Mouse (Mus musculus) liver, embryonic 12.5 days (tissue): Measurements from ENCODE around the gene Rasa3. TPM values are rescaled to one million over a fixed set of nuclear protein-coding genes. Genes with fewer than 3 reads are reported as not detected.

Experiments
- ATAC-seq: fragments of 200-750 bp; cut with Nextera tagmentation; 2 replicates; pipeline ENCODE4 v1.8.0; 2017; ENCODE audit warnings: moderate number of reproducible peaks, mild to moderate bottlenecking, moderate library complexity
- H3K27ac ChIP-seq: fragments of 300-500 bp; sonication (generic); 2 replicates; pipeline ENCODE4 v1.5.1; 2016; ENCODE audit warnings: mild to moderate bottlenecking
- H3K27me3 ChIP-seq: fragments of 300-500 bp; sonication (generic); replicated peaks from 2 replicates; pipeline ENCODE4 v1.6.1; 2016; ENCODE audit warnings: mild to moderate bottlenecking, moderate library complexity
- H3K36me3 ChIP-seq: fragments of 300-500 bp; sonication (generic); 2 replicates; pipeline ENCODE4 v1.6.1; 2016; ENCODE audit warnings: mild to moderate bottlenecking, moderate library complexity
- H3K4me1 ChIP-seq: fragments of 300-500 bp; sonication (generic); 2 replicates; pipeline ENCODE4 v1.6.1; 2016
- H3K4me2 ChIP-seq: fragments of 300-500 bp; sonication (generic); 2 replicates; pipeline ENCODE4 v1.6.1; 2016; ENCODE audit warnings: mild to moderate bottlenecking, moderate library complexity
- H3K4me3 ChIP-seq: fragments of 300-500 bp; sonication (generic); 2 replicates; pipeline ENCODE4 v1.5.1; 2016; ENCODE audit warnings: mild to moderate bottlenecking, moderate library complexity
- H3K9ac ChIP-seq: fragments of 300-500 bp; sonication (generic); 2 replicates; pipeline ENCODE4 v1.6.1; 2016; ENCODE audit warnings: mild to moderate bottlenecking, moderate library complexity
- H3K9me3 ChIP-seq: fragments of 300-500 bp; sonication (generic); replicated peaks from 2 replicates; pipeline ENCODE4 v1.6.1; 2016; ENCODE audit warnings: mild to moderate bottlenecking, moderate library complexity
- WGBS: fragments of 180-500 bp; shearing (Covaris S2); methylation state at CpG from one replicate; pipeline ENCODE4 v1.1.7; 2016; ENCODE audit not compliant: insufficient replicate concordance; 5-methylcytosine and 5-hydroxymethylcytosine counted together
- polyA plus RNA-seq: library from polyadenylated mRNA; unstranded; fragments of >200 nt; fragmentation: Nextera tagmentation; extraction: Ambion mirVana; gene quantifications from 2 replicates; pipeline ENCODE4 v1.2.1, GENCODE M21; 2016

Rasa3 gene
- polyA plus RNA-seq, 1 experiment from 2014 or later, result 30.8 TPM

DNA sequence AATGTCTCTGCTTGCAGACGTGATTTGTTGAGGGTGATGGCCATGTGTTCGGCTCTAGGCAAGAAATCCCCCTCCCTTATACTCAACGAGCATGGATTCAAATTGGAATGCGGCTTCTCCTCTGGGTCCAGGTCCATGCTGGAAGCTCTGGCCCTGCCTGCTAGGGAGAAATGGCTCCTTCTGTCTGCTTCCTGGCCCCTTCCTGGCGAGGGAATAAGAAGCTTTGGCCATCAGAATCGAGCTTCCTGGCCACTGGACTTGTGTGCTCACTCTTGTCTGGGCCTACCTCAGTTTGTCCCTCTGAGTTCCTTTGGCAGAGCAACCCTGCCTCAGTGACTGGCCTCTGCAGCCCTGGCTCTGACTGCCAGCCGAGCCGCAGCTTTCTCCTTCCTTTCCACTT lies 19.8 kb upstream of the Rasa3 start:
- Histone ChIP-seq H3K9ac (no peak overlapping the region), H3K4me1 (peaks cover 27% of the 10 kb centered on the region), H3K27ac (no peak overlapping the region), H3K4me3 (no peak overlapping the region), H3K4me2 (no peak overlapping the region), H3K36me3 (no peaks in the 10 kb centered on the region), H3K27me3 (no peaks in the 10 kb centered on the region), H3K9me3 (no peaks in the 10 kb centered on the region)
- WGBS, result 71% methylated on average over 8 of the region's 8 CpGs
- ATAC-seq, result no peak

DNA sequence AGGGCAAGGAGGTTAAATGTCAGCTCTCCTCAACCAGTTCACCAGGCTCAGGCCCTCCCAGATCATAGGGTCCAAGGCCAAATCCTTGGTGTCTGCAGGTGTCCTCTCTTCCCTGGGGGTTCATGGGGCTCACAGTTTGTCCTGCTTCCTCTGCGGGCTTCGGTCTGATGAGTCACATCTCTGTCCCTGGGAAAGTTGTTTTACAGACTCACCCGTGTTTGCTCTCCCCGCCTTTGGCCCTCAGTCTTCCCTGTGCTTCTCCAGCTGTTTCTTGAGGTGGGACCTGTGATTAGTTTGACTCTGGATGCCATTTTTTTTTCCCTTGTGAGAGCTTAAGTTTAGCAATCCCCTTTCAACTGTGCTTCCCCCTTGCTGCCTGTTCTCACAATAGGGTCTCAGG lies 18.8 kb upstream of the Rasa3 start:
- H3K27me3 ChIP-seq, result no peaks in the 10 kb centered on the region
- ATAC-seq, result no peak
- H3K27ac ChIP-seq, result no peak overlapping the region
- no peaks in the 10 kb centered on the region for H3K9me3 ChIP-seq
- no peak overlapping the region for H3K4me2 ChIP-seq
- WGBS, result 63% methylated on average over 4 of the region's 4 CpGs
- peaks cover 24% of the 10 kb centered on the region for H3K4me1 ChIP-seq
- H3K36me3 ChIP-seq, result no peaks in the 10 kb centered on the region
- H3K4me3 ChIP-seq, result no peak overlapping the region
- no peak overlapping the region for H3K9ac ChIP-seq

DNA sequence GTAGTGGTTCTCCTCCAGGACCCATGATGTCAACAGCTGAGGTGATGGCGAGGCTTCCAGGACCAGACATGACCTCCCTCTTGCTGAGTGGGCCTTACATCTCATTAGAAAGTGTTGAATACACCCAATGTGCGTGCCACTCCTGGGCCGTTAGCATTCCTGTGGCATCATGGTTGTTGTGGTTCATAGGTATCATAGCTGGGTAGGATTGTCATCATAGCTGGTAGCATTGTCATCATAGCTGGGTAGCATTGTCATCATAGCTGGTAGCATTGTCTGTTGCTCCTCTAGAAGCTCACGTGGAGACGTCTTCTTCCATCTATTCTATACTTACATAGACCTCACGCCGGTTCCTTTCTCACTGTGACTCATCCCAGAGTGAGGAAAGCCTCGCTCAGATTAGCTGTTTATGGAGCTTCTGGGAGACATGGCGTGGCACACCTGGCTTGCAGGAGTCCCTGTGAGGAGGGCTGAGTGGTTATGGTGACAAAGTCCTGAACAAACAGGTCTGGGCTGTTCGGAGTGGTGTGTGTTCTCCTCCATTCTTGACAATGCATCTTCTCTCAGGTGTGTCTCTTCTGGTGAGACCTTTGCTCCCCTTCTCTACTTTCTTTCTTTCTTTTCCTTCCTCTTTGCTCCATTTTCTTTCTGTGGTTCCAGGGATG lies 17.9 kb upstream of the Rasa3 start:
- H3K27me3 ChIP-seq, result no peaks in the 10 kb centered on the region
- H3K9ac ChIP-seq, result no peak overlapping the region
- peaks cover 19% of the 10 kb centered on the region for H3K4me1 ChIP-seq
- no peak overlapping the region for H3K27ac ChIP-seq
- no peaks in the 10 kb centered on the region for H3K9me3 ChIP-seq
- no peak overlapping the region for H3K4me2 ChIP-seq
- no peak for ATAC-seq
- no peak overlapping the region for H3K4me3 ChIP-seq
- no peaks in the 10 kb centered on the region for H3K36me3 ChIP-seq
- WGBS, result 69% methylated on average over 10 of the region's 10 CpGs

DNA sequence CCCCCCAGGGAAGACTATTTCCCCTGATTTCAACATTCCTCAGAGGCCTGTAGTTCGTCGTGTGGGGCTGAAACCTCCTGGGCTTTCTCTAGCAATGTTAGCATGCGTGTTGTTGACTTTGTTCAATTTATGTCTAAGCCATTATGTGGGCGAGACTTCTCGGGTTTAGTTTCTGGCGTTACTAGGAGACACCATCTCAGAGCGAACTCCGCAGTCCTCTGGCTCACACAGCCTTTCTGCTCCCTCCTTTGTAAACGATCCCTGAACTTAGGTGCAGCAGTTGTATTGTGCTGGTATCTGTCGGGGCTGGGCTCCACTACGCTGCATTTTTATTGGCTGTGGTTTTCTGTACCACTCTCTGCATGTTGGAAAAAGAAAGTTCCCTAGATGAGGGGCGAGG lies 17.3 kb upstream of the Rasa3 start:
- peaks cover 14% of the 10 kb centered on the region for H3K4me1 ChIP-seq
- H3K36me3 ChIP-seq, result no peaks in the 10 kb centered on the region
- H3K9ac ChIP-seq, result no peak overlapping the region
- no peak overlapping the region for H3K27ac ChIP-seq
- H3K9me3 ChIP-seq, result no peaks in the 10 kb centered on the region
- H3K4me2 ChIP-seq, result no peak overlapping the region
- ATAC-seq, result no peak
- WGBS, result 61% methylated on average over 12 of the region's 12 CpGs
- H3K4me3 ChIP-seq, result no peak overlapping the region
- no peaks in the 10 kb centered on the region for H3K27me3 ChIP-seq

DNA sequence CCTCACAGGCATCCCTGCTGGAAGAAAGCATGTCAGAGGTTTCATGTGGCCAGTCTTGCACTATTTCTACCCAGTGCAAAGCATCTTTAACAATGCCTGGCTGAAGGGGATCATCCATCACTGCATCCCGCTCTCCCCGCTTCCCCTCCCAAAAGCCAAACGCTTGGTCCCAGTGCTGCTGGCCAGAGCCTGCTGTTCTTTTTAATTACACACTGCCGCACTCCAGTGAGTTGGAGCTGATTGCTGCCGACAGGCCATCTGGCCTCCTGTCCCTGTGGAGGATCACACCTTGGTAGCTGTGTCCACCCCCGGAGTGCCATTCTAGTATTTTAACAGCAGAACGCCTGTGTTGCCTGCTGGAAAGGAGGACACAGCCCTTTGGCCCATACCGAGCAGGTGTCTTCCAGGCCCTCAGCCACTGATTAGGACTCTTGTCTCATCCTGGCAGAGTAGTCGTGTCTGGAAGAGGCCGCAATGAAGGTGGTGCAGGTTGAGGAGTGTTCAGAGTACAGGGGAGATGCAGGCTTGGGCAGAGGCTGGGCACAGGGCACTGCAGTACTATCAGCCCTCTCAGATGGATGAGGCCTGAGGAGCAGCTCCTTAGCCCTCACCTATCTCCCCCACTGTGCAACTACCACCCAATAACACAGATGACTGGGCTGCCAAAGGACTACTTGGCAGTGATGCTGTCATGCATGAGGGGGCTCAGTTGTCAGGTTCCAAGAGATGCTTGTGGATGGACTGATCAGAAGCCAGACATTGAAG lies 15.1 kb upstream of the Rasa3 start:
- no peak overlapping the region for H3K4me2 ChIP-seq
- no peaks in the 10 kb centered on the region for H3K27me3 ChIP-seq
- WGBS, result 73% methylated on average over 10 of the region's 10 CpGs
- no peak overlapping the region for H3K9ac ChIP-seq
- no peak overlapping the region for H3K27ac ChIP-seq
- no peaks in the 10 kb centered on the region; the same call in 1 of the 2 replicates for H3K9me3 ChIP-seq
- no peak overlapping the region for H3K4me3 ChIP-seq
- no peaks in the 10 kb centered on the region for H3K36me3 ChIP-seq
- ATAC-seq, result no peak
- H3K4me1 ChIP-seq, result no peaks in the 10 kb centered on the region

DNA sequence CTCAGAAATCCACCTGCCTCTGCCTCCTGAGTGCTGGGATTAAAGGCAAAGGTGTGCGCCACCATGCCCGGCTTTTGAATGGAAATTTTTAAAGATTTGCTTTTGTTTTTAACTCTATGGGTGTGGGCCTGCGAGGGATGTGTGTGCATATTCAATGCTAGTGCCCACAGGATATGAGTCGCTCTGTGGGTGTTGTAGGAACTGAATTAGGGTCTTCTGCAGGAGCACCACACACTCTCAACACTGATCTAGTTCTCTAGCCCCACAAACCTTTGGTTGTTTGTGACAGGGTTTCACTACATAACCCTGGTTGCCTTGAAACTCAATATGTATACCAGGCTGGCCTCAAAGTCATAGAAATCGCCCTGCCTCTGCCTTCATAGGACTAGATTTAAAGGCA lies 11.9 kb upstream of the Rasa3 start:
- ATAC-seq, result no peak
- no peak overlapping the region for H3K27ac ChIP-seq

DNA sequence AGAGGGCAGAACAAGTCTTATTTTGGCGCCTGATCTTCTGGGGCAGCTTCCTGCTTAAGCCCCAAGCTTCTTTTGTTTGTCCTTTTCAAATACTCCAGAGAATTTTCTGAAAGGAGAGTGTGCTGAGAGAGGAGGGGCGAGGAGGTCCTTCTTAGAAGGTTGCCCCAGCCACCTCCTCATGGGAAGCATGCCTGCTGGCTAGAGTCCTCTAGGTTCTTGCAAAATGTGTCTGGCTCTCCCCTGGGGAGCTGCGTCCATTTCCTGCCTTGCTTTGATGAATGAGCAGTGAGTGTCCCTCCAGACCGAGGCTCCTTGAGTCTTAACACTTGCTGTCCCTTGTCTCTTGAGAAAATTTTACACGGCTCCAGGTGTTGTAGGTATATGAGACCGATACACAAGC lies 11.1 kb upstream of the Rasa3 start:
- no peak for ATAC-seq
- no peaks in the 10 kb centered on the region; the same call in 1 of the 2 replicates for H3K9me3 ChIP-seq

More for the DNA sequence above, 11.9 kb upstream of the Rasa3 start:
- Histone ChIP-seq H3K9me3 (no peaks in the 10 kb centered on the region; the same call in 1 of the 2 replicates), H3K4me1 (peaks cover 6% of the 10 kb centered on the region; the same call in 1 of the 2 replicates), H3K27me3 (no peaks in the 10 kb centered on the region), H3K36me3 (no peaks in the 10 kb centered on the region), H3K9ac (no peak overlapping the region), H3K4me3 (no peak overlapping the region), H3K4me2 (no peak overlapping the region)
- WGBS, result 65% methylated on average over 5 of the region's 5 CpGs

DNA sequence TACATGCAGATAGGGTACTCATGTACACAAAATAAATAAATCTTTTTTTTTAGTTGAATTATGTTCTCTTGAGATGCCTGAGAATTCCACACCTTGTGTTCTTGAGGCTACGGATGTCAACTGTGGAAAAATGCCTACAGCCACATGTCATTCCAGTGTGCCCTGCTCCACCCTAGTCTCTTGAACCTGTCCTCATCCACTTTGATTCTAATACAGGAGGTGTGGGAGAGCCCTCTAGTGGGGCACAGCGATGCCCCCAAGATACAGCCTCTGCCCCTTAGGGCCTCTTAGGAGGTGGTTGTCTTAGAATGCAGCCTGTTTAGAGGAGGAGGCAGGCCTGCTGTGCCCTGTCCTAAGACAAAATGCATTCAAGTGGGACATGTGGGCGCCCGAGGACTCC lies 10.5 kb upstream of the Rasa3 start:
- WGBS, result 67% methylated on average over 4 of the region's 4 CpGs
- Histone ChIP-seq H3K4me2 (no peak overlapping the region), H3K4me1 (peaks cover 8% of the 10 kb centered on the region; the same call in 1 of the 2 replicates), H3K36me3 (no peaks in the 10 kb centered on the region), H3K27ac (no peak overlapping the region), H3K27me3 (no peaks in the 10 kb centered on the region), H3K9ac (no peak overlapping the region), H3K4me3 (no peak overlapping the region), H3K9me3 (no peaks in the 10 kb centered on the region; the same call in 1 of the 2 replicates)
- no peak for ATAC-seq

More for the DNA sequence above, 11.1 kb upstream of the Rasa3 start:
- Histone ChIP-seq H3K4me2 (no peak overlapping the region), H3K4me3 (no peak overlapping the region), H3K4me1 (peaks cover 8% of the 10 kb centered on the region; the same call in 1 of the 2 replicates), H3K9ac (no peak overlapping the region), H3K27me3 (no peaks in the 10 kb centered on the region), H3K36me3 (no peaks in the 10 kb centered on the region), H3K27ac (no peak overlapping the region)
- 56% methylated on average over 6 of the region's 6 CpGs for WGBS

DNA sequence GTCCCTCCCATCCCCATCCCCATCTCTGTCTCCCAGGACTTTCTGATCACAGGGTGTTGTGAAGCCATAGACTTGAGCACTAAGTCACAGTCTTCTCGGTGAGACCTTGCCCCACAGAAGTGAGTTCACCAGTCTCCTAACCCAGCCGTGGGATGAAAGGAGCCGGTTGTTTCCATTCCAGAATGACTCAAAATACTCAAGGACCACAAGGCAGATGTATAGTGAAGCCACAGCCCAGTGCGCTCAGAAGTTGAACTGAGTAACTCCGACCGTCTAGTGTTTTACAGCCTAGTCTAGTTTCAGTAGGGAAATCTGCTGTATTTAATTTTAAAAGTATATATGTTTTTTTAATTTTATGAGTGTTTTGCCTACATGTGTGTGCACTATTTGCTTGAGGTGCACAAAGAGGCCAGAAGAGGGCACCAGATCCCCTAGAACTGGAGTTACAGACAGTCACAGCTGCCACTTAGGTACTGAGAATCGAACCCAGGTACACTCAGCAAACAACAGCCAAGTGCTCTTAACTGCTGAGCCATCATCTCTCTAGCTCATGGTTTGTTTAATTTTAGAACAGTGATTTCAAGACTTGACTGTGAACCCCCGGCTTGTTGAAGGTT lies 9.8 kb upstream of the Rasa3 start:
- WGBS, result 82% methylated on average over 8 of the region's 8 CpGs
- no peak overlapping the region for H3K4me2 ChIP-seq
- peaks cover 8% of the 10 kb centered on the region; the same call in 1 of the 2 replicates for H3K4me1 ChIP-seq
- H3K27me3 ChIP-seq, result no peaks in the 10 kb centered on the region
- no peak overlapping the region for H3K4me3 ChIP-seq
- no peak for ATAC-seq
- no peaks in the 10 kb centered on the region for H3K36me3 ChIP-seq
- H3K9ac ChIP-seq, result no peak overlapping the region
- no peaks in the 10 kb centered on the region; the same call in 1 of the 2 replicates for H3K9me3 ChIP-seq
- no peak overlapping the region for H3K27ac ChIP-seq

DNA sequence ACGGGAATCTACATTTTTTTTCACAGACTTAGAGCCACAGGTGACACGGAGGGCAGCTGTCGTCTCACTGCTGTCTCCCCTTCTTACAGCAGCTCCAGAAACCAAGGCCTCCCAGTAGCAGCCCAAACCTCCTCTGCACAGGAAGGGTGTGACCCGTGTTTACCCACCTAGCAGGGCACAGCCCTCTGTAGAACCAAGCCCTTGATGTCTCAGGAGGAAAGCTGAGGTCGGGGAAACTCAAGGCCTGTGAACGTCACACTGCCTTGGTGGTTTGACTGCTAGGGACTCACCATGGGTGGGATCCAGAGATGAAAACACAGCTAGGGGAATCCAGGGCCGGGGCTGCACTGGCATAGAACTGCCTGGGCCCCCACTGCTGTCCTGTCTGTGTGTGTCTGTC lies 9.0 kb upstream of the Rasa3 start:
- 0 out of 2 replicates have a peak, but pooled peaks have one; percentile 37 for ATAC-seq
- H3K9ac ChIP-seq, result no peak overlapping the region
- no peak overlapping the region for H3K4me3 ChIP-seq
- no peak overlapping the region for H3K27ac ChIP-seq
- H3K27me3 ChIP-seq, result no peaks in the 10 kb centered on the region
- H3K4me2 ChIP-seq, result no peak overlapping the region
- no peaks in the 10 kb centered on the region for H3K36me3 ChIP-seq
- no peaks in the 10 kb centered on the region; the same call in 1 of the 2 replicates for H3K9me3 ChIP-seq
- peaks cover 8% of the 10 kb centered on the region; the same call in 1 of the 2 replicates for H3K4me1 ChIP-seq
- 45% methylated on average over 7 of the region's 7 CpGs for WGBS

DNA sequence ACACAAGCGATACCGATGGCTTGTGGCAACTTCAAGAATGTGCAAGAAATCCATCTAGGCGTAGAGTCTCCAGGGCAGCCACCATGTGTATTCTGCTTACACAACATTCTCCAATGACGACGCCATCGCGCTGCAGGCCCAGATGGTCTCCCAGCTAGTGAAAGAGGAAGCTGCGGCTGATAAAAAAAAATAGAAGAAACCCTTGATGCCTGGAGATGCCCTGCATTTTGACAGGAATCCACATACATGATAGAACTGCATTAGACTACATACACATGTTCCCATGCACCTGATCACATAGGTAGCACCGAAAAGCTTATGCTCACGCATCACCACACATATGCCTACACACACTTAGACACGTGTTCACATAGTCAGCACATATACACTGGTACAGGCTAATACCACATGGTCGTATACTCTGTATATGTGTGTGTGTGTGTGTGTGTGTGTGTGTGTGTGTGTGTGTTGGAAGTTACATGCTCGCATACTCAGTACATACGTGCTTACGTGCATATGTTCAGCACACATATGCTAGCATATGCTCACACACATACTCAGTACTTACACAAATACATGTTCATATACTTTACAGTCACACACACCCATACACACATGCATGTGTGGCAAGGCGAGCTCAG lies 8.4 kb upstream of the Rasa3 start:
- Histone ChIP-seq H3K4me2 (no peak overlapping the region), H3K27ac (no peak overlapping the region), H3K36me3 (no peaks in the 10 kb centered on the region), H3K9ac (no peak overlapping the region), H3K4me3 (no peak overlapping the region), H3K27me3 (no peaks in the 10 kb centered on the region), H3K9me3 (no peaks in the 10 kb centered on the region; the same call in 1 of the 2 replicates), H3K4me1 (peaks cover 8% of the 10 kb centered on the region; the same call in 1 of the 2 replicates)
- ATAC-seq, result no peak
- 62% methylated on average over 16 of the region's 16 CpGs for WGBS
